Mouse (Mus musculus): Measurements from ENCODE around the gene Olfr441.
"Not testable (repeated sequence)": the region's sequence is repeated elsewhere in the genome, so short reads cannot be mapped to it uniquely, and the experiment has no call there.

Olfr441 gene

DNA sequence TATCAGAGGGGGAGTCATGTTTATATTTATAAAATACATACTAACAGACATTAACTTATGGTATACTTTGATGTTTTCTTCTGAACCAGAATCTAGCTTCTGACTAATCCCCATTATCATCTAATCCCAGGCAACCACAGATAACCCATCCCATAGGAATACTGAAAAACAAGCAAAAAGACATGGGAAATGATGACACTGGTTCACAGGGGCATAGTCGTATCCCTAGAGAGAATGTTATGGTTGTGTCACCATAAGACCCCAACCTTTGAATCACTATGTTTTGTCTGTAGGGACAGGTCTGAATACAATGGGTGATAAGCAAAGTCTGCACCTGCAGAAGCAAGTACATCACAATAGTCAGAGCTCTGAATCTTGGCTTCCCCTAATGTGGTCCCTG, at the start of gene Olfr441:
Olfr441 (plus strand) TSS at position 301 of the 400 bp plus-strand sequence.
- DNase-seq (ENCODE audit: low spot score) = not testable (repeated sequence)

- peak; percentile 25 for DNase-seq (ENCODE audit: low spot score)
Observed at GRCm38 (mm10) chr6:43078750-43079149, 27.4 kb upstream of the Olfr441 start.

DNA sequence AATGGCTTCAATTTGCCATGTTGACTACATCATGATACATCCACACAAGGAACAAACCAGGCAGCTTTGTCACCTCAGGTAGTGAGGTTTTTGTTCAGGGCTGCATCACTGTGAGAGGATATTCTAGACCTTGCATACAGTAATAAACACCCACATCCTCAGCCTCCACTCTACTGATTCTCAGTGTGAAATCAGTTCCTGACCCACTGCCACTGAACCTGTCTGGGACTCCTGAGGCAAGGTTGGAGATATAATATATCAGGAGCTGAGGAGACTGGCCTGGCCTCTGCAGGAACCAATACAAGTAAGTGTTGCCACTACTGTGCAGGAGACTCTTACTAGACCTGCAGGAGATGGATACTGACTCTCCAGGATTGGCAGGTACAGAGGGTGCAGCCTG, 24.8 kb upstream of the Olfr441 start:
- DNase-seq (ENCODE audit: low spot score) = not testable (repeated sequence)

DNA sequence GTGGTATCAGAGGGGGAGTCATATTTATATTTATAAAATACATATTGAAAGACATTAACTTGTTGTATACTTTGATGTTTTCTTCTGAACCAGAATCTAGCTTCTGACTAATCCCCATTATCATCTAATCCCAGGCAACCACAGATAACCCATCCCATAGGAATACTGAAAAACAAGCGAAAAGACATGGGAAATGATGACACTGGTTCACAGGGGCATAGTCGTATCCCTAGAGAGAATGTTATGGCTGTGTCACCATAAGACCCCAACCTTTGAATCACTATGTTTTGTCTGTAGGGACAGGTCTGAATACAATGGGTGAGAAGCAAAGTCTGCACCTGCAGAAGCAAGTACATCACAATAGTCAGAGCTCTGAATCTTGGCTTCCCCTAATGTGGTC, 40.1 kb downstream of the Olfr441 start, which contains the start of gene Olfr237-ps1:
Olfr237-ps1 (plus strand) TSS at position 301 of the 400 bp plus-strand sequence.
- not testable (repeated sequence) for DNase-seq (ENCODE audit: low spot score)

- DNase-seq (ENCODE audit: low spot score) = no peak
Observed at GRCm38 (mm10) chr6:43159502-43159901, 53.3 kb downstream of the Olfr441 start.

GRCm38 (mm10) chr6:43162982-43163381, 56.8 kb downstream of the Olfr441 start, which contains the start of gene Olfr437:
TSS of gene Olfr437 (plus strand) at chr6:43163282.
- DNase-seq (ENCODE audit: low spot score) = no peak

- DNase-seq (ENCODE audit: low spot score) = no peak
Observed at GRCm38 (mm10) chr6:43167246-43167645, 61.1 kb downstream of the Olfr441 start.
